Mouse (Mus musculus) cortical plate, adult 2 months (tissue): Measurements from ENCODE around the gene 3110082I17Rik.

ENCODE experiments used
- CTCF ChIP-seq: fragments of 200-500 bp; IDR thresholded peaks from 2 replicates; pipeline ENCODE4 v1.5.1; 2011; ENCODE audit warnings: mild to moderate bottlenecking, control low read depth, low read length; ENCODE audit not compliant: insufficient read depth; ENCODE audit errors: extremely low read depth
- POLR2A ChIP-seq: fragments of 200-500 bp; IDR thresholded peaks from 2 replicates; pipeline ENCODE4 v1.6.1; 2011; ENCODE audit warnings: mild to moderate bottlenecking, low read length, control low read depth; ENCODE audit not compliant: insufficient read depth; ENCODE audit errors: extremely low read depth

GRCm38 (mm10) chr5:139417480-139417879 lies 42.8 kb downstream of the 3110082I17Rik start:
- TF ChIP-seq POLR2A (no peak), CTCF (0 out of 2 replicates have a peak, but pooled peaks have one; percentile 9)
